Mouse (Mus musculus) c-Kit-negative CD71-positive TER-119-positive erythroid progenitor cells, embryonic 14.5 days (primary cell): ENCODE measurements around the gene Vmo1.
"Not testable (repeated sequence)": the region's sequence is repeated elsewhere in the genome, so short reads cannot be mapped to it uniquely, and the experiment has no call there.

Source experiments
- DNase-seq: peaks from one replicate; pipeline ENCODE4 v3.0.0-alpha.2; 2013; ENCODE audit warnings: low read depth, low spot score

Vmo1 gene

DNA sequence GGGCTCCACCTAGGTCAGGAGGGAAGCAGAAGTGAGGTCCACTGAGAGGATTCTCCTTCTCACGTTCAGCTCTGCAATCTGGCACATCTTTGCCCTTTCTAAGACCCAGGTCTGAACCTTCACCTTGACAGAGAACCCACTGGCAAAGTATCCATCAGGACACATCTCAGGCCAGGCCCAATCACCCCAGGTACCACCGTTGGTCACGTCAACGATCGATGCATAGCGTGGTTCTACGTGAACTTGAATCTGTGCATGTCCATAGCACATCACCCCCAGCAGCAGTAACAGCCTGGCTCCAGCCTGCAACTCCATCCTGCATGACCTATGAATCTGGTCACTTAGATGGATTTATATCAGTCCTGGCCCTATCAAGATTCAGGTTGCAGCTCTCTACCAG, at the start of gene Vmo1:
Vmo1 (minus strand) TSS at position 329 of the 400 bp plus-strand sequence.
- no peak for DNase-seq

DNA sequence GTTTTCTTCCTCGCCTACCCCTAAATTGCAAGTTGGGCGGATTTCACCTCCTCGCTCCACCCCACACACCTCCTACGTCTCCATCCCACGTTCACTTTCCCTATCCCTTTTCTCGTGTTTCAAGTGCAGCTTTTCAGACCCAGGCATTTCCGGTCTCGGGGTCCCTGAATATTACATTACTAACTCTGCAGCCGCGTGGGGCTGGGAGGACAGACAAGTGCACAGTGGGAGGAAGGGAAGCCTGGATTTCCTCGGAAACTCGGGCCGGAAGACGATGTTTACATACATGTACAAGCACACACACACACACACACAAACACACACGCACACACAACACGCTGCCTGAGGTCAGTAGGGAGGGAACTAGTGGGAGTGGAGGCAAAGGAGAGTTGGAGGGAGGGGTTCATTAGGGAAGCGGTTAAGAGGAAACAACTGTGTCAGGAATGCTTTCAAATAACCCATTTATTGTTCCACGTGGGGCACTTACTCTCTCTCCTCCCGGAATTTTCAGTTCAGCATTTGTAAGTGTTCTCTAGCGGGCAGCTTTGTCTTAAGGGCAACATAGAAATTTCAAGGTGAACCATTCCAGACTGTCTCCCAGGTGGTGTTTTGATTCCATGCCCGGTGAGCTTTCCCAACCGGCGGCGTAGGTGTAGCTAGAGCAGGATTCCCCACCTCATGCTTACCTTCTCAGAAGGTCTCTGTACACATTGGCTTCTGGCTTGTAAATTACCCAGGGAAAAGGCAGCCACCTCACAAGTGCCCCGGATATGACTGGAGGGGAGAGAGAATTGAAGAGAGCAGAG, 49.3 kb upstream of the Vmo1 start:
- DNase-seq, result no peak

GRCm38 (mm10) chr11:70562995-70563469, 48.6 kb upstream of the Vmo1 start:
- no peak for DNase-seq

- peak; percentile 44 for DNase-seq
These were observed 48.0 kb upstream of the Vmo1 start, which contains the start of gene Mink1 for GRCm38 (mm10) chr11:70562287-70562994. Mink1 (plus strand) TSS chr11:70562881.

DNA sequence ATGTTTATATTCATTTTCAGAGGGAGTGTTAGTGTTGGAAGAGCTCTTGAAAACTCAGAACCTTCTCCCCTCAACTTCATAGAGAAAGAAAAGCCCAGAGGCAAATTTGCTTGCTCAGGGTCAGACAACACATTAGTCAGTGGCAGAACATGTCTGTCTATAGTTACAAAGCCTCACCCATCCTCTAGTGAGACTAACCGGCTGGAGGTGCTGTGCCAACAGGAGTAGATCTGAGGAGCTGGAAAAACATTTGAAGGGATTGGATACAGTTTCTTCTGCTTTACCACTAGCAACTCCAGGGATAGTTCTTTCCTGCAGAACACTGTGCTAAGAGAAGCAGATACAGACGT, 47.5 kb upstream of the Vmo1 start:
- DNase-seq, result no peak

DNA sequence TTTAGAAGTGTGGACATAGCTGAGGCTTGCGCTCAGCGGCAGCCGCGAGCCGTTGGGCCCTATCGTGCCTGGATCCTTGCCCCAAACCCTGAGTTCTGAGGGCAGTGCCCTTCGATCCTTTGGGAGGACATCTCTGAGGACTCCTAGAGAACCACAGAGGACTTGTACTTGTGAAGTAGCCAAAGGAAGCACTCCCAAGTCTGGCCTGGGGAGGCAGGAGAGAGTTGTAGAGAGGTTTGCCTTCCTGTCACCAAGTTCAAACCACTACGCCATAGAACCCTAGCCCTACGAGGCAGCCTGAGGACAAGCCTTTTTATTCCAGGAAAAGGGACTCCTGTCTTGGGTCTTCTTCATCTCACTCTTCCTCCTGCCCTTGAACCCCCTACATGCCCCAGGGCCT, 43.1 kb upstream of the Vmo1 start:
- DNase-seq, result no peak

DNA sequence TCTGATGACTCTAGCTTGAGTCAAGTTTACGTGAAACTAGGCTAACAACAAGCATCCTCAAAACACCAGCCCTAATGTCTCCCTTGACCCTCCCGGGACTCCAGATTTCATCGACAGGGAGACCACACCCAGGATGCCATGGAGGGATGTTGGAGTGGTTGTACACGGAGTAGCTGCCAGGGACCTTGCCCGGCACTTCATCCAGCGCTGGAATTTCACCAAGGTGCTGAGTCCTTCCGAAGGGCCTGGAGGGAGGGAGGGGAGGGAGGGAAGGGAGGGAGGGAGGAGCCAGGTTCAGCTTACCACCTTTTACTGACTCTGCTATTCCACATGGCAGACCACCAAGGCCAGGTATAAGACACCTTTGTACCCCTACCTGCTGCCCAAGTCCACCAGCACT, 39.5 kb upstream of the Vmo1 start:
- DNase-seq, result no peak

- DNase-seq, result no peak
These were observed 37.1 kb upstream of the Vmo1 start for GRCm38 (mm10) chr11:70551526-70551925.

DNA sequence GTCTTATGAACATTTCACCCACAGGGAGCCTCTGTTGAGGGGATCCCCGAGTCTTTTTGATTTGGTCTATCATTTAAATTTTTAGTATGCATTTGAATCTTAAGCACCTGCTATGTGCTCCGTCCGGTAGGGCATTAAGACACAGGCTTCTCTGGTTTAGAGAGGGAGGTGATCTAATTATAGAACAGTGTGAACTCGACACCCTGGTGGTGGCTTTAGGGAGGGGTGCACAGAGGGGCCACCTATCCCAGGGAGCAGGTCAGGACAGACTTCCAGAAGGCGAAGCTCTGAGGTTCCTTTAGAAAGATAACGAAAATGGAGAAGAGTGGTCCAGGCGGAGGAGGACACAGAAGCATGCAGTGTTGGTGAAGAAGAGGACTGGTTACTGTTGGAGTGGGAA, 30.1 kb upstream of the Vmo1 start:
- no peak for DNase-seq

DNA sequence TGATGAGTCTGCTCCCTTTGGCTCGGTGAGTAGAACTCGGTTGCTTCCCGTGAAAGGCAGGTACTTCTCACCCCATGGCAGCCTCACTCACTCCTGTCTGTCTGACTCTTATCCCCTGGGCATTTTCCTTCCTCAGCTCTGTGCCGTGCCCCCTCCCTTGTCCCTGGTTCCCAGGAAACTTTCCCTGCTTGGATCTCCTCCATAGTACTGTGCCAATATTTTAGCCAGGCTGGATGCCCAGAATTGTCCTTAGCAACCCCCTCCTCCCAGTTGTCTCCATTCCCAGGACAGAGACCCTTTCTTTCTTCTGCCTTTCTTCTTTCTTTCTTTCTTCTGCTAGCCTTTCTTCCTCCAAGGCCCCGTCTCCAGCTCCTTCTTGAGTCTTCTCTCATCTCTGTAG, 27.0 kb upstream of the Vmo1 start:
- DNase-seq, result no peak

DNA sequence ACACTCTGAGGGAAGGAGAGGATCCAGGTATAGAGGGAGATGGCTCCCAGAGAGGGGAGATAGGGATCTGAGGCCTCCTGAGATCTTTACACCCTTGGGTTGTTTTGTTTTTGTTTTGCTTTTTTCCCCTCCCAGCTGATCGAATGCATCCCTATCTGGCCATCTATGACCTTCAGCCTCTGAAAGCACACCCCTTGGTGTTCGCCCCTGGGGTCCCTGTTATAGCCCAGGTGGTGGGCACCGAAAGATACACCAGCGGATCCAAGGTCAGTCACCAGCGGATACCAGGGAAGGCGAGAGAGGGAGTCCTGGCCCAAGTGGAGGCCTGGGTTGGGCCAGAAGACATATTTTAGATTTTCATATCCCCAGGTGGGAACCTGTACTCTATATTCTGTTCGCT, 26.5 kb upstream of the Vmo1 start:
- no peak for DNase-seq

DNA sequence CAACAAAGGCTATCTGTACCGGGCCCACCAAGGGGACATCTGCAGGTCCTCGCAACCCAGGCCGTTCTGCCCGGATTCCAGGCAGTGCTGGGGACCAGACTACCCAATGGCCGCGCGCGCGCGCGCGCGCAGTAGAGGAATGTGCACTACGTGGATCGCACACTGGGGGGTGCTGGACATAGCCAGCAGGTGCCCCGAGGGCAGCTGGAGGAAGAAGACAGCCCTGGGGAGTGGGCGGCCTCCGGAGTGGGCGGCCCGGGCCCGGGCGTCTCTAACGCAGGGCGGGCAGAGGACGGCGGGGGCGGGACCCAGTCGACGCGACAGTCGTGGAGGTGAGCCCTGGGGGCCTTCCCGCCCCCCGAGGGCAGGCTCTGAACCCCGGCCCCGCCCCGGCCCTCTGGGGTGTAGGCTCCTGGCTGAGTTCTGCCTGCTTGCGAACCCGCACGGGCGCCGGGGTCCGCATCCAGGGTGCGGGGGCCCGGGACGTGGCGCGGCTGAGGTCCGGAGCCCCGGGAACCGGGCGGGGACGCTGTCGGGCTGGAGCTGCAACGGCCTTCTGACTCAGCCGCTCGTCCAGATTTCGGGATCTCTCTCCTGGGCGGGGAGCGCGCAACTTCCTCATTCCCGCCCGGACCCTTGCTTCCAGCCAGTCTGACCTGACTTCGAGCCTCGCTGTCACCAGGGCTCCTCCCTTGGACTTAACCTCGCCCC, 25.6 kb upstream of the Vmo1 start, which contains the start of gene Pld2:
Pld2 (plus strand) TSS at position 188 of the 711 bp plus-strand sequence.
- no peak for DNase-seq

DNA sequence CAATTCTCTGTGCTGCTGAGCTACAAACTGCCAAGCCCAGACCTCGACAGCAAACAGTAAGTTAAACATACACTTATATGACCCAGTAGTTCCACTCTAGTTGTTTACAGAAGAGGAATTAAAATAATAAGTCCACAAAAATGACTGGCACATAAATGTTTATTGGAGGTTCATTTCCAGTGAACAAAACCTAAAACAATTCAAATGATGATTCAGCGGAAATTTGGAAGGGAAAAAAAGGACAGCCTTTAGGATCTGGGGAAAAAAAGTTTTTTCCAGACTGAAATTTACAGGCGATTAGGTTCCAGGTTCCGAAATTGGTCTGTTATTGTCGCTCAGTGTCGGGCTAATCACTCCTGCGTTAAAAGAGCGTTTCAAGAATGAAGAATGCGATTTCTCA, 25.0 kb upstream of the Vmo1 start:
- DNase-seq, result no peak

GRCm38 (mm10) chr11:70532839-70533238, 18.4 kb upstream of the Vmo1 start, which contains the start of gene Gm40193:
Gm40193 (minus strand) TSS chr11:70532939.
- DNase-seq, result no peak

- DNase-seq, result not testable (repeated sequence)
These were observed 16.6 kb upstream of the Vmo1 start for GRCm38 (mm10) chr11:70531065-70531464.

GRCm38 (mm10) chr11:70528610-70529009, 14.2 kb upstream of the Vmo1 start:
- no peak for DNase-seq

GRCm38 (mm10) chr11:70526211-70526610, 11.8 kb upstream of the Vmo1 start:
- no peak for DNase-seq

DNA sequence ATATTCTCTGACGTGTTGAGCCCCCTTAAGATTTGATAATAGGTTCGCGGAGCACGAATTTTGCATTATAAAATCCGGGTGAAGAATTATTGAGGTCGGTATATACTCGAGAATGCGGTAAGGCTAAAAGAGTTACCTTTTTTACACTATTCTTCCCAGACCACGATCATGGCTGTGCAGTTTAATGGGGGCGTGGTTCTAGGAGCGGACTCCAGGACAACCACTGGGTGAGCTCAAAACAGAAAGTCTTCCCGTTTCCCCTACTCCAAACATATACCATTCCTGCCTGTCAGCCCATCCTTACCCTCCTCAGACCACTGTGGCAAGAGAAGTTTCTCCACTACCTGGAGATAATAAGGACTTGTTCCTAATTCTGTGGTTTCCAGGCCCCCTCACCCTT, 11.3 kb upstream of the Vmo1 start:
- DNase-seq, result no peak

DNA sequence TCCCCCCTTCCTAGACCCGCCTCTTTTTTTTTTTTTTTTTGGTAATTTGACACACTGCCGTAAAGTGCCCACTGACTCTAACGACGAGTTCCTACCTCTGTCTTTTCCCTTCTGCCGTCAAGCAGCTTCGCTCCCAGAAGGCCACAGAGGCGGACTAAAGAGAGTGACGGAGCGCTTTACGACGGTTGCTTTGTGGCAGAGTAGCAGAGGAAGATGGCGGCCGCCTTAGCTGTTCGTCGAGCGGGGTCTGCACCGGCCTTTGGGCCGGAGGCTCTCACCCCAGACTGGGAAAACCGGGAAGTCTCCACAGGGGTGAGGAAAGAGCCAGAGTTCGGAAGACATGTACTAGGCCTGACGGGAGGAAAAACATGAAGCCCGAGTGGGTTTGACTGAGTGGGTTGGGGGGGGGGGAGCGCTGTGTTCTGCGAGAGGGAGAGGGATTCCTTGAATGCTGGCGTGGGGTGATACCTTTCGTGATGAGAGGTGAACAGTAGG, 10.8 kb upstream of the Vmo1 start, which contains the start of gene Psmb6:
Psmb6 (plus strand) TSS at position 184 of the 495 bp plus-strand sequence.
- DNase-seq, result peak; percentile 94

DNA sequence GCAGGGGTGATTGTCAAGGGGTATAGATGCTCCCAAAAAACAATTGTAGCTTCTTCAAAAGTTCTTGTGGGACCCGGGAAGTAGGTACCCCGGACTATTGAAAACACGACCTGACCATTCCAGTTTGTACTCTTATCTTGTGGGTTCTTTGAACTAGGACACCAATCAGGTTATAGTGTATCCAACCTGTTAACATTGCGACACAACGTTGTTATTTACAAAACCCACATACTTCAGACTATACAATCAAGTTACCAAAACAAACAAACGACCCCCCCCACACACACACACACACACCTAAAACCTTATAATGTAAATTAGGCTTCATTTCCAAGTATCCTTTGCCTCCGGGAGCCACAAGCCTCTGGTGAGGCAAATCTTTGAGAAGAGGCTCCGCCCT, 10.4 kb upstream of the Vmo1 start:
- DNase-seq, result no peak

GRCm38 (mm10) chr11:70523306-70523989, 9.0 kb upstream of the Vmo1 start:
- not testable (repeated sequence) for DNase-seq
